Mouse (Mus musculus) cortical plate, adult 2 months (tissue): ENCODE data around the gene Amigo2. TPM values are rescaled to one million over a fixed set of nuclear protein-coding genes. Genes with fewer than 3 reads are reported as not detected.

ENCODE experiments used
- H3K27ac ChIP-seq: fragments of 200-500 bp; 2 replicates; pipeline ENCODE4 v1.5.1; 2012; ENCODE audit warnings: low read length, control low read depth, inconsistent platforms; ENCODE audit not compliant: insufficient read depth
- H3K4me1 ChIP-seq: fragments of 200-500 bp; 2 replicates; pipeline ENCODE4 v1.6.1; 2011; ENCODE audit warnings: low read length; ENCODE audit not compliant: control insufficient read depth, insufficient read depth
- H3K4me3 ChIP-seq: fragments of 200-500 bp; 2 replicates; pipeline ENCODE4 v1.5.1; 2011; ENCODE audit warnings: mild to moderate bottlenecking, low read length, control low read depth; ENCODE audit not compliant: insufficient read depth
- CTCF ChIP-seq: fragments of 200-500 bp; IDR thresholded peaks from 2 replicates; pipeline ENCODE4 v1.5.1; 2011; ENCODE audit warnings: mild to moderate bottlenecking, control low read depth, low read length; ENCODE audit not compliant: insufficient read depth; ENCODE audit errors: extremely low read depth
- POLR2A ChIP-seq: fragments of 200-500 bp; IDR thresholded peaks from 2 replicates; pipeline ENCODE4 v1.6.1; 2011; ENCODE audit warnings: mild to moderate bottlenecking, low read length, control low read depth; ENCODE audit not compliant: insufficient read depth; ENCODE audit errors: extremely low read depth
- polyA plus RNA-seq: library from polyadenylated mRNA; depleted of rRNA; stranded (reverse); fragments of >200 nt; gene quantifications from 2 replicates; pipeline ENCODE4 v1.2.3, GENCODE M21; 2012

Amigo2 gene
- polyA plus RNA-seq, 1 experiment: 2.2 TPM

DNA sequence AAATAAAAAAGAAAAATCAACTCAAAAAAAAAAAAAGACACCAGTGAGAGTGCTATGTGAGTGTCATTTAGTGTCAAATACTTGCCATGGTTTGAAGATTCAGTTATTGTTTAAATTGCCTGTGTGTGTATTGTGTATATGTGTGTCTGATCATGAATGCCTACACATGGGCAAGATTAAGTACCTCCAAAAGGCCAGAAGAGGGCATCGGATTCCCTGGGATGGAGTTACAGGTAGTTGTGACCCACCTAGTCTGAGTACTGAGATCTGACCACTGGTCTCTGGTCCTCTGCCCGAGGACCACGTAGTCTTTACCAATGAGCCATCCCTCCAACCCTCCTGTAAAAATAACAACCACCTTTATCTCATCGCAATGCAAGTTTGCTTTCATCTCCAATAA lies 7.3 kb upstream of the Amigo2 start:
- H3K4me1 ChIP-seq: peaks cover 1% of the 10 kb centered on the region
- no peak overlapping the region for H3K27ac ChIP-seq
- H3K4me3 ChIP-seq: no peak overlapping the region
- TF ChIP-seq POLR2A (no peak), CTCF (no peak)

DNA sequence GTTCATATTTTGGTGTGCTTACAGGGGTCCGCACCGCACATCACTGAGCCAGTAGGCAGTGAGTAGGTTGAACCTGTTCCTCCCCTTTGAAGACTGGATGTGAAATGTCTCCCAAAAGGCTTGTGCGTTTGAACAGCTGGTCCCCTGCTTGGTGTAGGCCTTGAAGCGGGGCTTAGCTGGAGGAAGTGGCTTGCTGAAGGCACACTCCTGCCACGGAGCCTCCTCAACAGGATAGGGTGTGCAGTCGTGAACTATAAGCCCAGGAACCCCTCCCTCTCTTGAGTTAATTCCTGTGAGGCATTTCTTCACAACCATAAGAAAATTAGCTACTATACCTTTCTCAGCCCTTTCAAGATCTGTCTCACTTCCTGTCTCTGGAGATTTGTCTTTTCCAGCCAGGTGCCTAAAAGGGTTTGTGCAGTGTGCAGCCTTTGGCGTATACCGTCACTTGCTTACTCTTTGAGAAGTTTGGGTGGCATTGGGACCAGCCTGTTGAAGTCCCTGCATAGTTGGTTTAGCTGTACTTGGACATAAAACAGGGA lies 5.5 kb upstream of the Amigo2 start:
- TF ChIP-seq POLR2A: no peak
- no peak for TF ChIP-seq CTCF
- Histone ChIP-seq H3K4me1 (peaks cover 1% of the 10 kb centered on the region), H3K27ac (no peak overlapping the region), H3K4me3 (no peak overlapping the region)

DNA sequence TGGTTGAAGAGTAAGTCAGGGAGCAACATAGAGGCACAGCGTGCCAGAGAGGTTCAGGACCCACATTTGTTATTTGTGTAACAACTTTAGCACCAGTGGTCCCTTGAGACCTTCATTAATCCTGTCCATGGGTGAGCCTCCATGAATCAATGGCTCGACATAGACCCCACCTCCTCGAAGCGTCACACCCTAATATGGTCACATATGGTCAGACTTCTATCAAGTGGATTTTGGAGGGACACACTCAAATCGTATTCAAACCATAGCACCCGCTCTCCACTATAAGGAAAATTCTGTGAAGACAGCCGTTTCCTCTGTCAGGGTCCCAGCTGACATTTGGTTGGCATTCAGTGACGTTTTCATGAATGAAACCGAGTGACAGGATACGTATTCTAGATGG lies 2.2 kb upstream of the Amigo2 start:
- Histone ChIP-seq H3K27ac (no peak overlapping the region), H3K4me3 (no peak overlapping the region), H3K4me1 (peaks cover 1% of the 10 kb centered on the region)
- TF ChIP-seq CTCF (no peak), POLR2A (no peak)

DNA sequence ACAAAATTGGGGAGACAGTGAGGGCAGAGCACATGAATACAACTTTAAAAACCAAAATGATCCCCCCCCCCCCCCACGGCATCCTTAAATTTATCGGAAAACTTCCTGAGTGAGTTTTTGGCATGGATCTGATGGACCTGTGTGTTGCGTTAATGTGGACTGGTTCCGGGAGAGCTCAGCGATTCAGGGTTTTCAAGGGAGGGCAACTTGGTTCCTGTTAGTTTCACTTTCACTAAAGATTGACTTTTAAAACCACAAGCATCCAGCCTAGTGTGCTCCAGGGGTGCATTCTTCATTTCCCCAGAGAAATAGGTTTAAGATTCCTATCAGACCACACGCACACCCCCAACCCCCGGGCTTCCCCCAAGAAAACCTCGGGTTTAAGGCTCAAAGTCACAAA lies 1.2 kb upstream of the Amigo2 start:
- Histone ChIP-seq H3K4me1 (peaks cover 1% of the 10 kb centered on the region), H3K4me3 (peak overlapping the region; percentile 54; the same call in 1 of the 2 replicates), H3K27ac (no peak overlapping the region)
- TF ChIP-seq POLR2A: no peak
- TF ChIP-seq CTCF: no peak

DNA sequence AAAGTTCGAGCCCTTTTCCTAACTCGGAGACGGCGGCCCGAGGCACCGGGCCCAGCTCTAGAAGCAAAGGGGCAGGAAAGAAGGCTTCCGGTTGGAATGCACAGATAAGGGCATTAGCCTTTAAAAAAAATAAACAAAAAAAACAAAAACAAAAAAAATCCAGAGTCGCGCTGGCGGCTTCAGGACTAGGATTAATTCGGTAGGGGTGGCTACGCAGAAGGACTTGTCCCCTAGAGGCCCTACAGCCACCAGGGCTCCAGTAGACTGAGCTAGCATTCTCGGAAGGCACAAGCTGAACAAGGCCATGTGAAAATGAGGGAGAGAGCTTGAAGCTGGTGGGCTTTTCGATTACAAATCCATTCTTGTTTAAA lies 689 bp upstream of the Amigo2 start:
- H3K4me1 ChIP-seq: peaks cover 1% of the 10 kb centered on the region
- TF ChIP-seq POLR2A (no peak), CTCF (no peak)
- H3K27ac ChIP-seq: 0 out of 2 replicates have a peak overlapping the region, but pooled peaks have one; percentile 68
- H3K4me3 ChIP-seq: peak overlapping the region; percentile 54

DNA sequence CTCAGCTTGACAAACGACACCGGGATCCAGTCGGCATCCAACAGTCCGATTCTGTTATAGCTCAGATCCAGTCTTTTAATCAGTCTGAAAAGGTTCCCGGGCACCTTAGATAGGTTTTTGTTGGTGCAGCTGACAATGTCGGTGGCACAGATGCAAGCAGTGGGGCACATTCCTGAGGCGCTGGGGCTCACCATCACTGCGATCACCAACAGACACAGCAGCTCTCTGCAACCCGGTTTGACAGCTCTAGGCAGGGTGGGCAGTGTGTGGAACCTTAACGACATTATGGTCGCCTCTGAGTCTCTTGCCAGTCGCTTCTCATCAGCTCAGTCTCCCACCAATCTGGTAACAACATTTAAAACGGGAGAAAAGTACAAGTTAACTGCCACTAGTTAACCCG lies 831 bp downstream of the Amigo2 start:
- Histone ChIP-seq H3K27ac (no peak overlapping the region), H3K4me3 (peak overlapping the region; percentile 54), H3K4me1 (no peaks in the 10 kb centered on the region)
- TF ChIP-seq POLR2A (no peak), CTCF (no peak)

DNA sequence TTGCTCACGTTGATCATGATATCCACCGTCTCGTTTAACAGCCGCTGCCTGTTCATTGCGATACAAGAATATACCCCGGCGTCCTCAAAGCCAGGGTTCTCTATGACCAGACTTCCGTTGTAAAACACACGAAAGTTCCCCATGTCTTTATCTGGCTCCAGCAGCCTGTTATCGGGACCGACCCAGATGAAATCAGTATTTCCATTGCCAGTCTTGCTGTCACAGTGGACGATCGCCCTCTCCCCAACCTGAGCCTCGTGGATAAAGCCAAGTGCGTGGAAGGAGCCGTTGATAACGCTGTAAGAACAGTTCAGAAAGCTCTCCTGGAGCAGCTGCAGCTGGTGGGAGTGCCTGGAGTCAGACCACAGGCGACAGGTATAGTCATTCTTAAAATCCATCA lies 1.7 kb downstream of the Amigo2 start:
- H3K27ac ChIP-seq: no peak overlapping the region
- H3K4me3 ChIP-seq: no peak overlapping the region
- H3K4me1 ChIP-seq: no peaks in the 10 kb centered on the region
- TF ChIP-seq POLR2A (no peak), CTCF (no peak)

DNA sequence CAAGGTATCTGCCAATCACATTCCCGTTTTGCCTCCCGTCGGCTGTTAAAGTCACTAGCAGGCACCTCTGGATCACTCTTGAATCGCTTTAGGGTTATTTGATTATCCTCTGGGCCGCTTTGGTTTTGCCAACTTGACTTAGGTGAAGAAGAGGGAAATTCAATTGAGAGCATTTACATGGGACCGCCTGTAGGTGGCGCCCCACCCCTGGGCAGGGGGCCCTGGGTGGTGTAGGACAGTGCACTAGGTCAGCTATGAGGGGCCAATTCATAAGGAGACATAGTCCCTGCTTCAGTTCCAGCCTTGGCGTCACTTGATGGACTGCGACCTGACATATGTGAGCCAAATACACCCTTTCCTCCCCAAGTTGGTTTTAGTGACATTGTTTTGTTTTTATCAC lies 10.1 kb downstream of the Amigo2 start:
- Histone ChIP-seq H3K27ac (no peak overlapping the region), H3K4me3 (no peak overlapping the region), H3K4me1 (no peaks in the 10 kb centered on the region)
- TF ChIP-seq POLR2A (no peak), CTCF (peak; percentile 48)

DNA sequence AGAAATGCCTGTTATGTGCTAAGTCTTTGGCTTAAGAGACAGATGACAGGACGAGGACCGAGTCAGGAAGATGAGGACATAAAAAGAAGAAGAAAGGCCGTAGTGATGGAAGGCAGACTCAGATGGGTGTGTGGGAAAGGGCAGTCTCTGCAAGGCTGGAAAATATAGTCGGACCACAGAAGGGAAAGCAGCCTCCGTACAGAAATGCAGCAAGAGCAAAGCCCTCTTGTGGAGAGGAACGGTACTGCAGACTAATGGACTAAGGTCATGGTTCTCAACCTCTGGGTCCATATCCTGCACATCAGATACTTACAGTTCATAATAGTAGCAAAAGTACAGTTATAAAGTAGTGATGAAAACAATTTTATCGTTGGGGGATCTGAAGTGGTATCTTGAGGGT lies 11.9 kb downstream of the Amigo2 start:
- peak; percentile 80 for TF ChIP-seq CTCF
- TF ChIP-seq POLR2A: no peak
- Histone ChIP-seq H3K27ac (no peak overlapping the region), H3K4me3 (no peak overlapping the region), H3K4me1 (no peaks in the 10 kb centered on the region)

DNA sequence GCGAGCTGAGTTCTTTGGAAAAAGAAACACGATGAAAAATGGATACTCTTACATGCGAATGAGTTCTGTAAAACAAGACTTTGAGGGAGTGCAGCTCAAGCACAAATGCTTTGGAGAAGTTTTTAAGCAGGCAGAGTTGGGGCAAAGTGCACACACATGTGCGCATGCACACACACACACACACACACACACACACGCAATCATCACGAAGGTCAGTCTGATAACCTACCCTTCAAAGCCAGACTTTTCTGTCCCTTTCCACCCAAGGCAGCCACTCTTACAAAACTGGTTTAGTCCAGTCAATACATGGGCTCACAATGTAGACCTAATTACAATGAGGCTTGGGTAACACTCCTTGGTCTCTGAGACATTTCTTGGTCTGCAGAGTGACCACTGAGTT lies 13.0 kb downstream of the Amigo2 start:
- Histone ChIP-seq H3K27ac (no peak overlapping the region), H3K4me3 (no peak overlapping the region), H3K4me1 (no peaks in the 10 kb centered on the region)
- TF ChIP-seq POLR2A: no peak
- TF ChIP-seq CTCF: no peak

DNA sequence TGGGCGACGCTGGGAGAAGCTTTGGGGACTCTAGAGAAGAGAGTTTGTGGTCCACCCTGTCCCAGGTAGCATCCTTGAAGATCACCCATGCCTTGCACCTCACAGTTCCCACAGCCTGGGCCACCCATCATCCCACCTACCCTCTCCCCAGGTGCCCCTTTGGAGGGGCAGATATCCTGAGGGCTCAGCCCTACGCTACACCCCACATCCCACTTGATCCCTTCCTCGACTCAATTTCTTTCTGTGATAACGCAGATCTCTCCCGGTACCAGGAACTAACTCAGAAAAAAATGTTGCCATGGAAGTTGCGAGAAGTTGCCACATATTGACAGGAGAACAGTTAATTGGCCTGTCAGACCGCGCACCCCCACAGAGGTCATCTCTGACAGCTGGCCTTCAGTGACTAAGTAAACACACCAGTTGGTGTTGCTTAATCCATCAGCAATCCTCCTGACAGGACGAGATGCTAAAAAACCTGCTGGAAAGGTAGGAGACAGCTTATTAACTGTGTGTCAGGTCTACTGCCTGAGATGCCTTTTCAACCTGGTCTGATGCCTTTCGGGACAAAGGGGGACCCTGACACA lies 17.5 kb downstream of the Amigo2 start:
- Histone ChIP-seq H3K4me1 (no peaks in the 10 kb centered on the region), H3K27ac (no peak overlapping the region), H3K4me3 (no peak overlapping the region)
- TF ChIP-seq CTCF: no peak
- no peak for TF ChIP-seq POLR2A
